Mouse (Mus musculus): ENCODE measurements around the gene Syngr4. TPM values are rescaled to one million over a fixed set of nuclear protein-coding genes. Genes with fewer than 3 reads are reported as not detected.
A peak's percentile ranks its signal among the peaks of the same experiment; 100 is the strongest.
"Not testable (repeated sequence)": the region's sequence is repeated elsewhere in the genome, so short reads cannot be mapped to it uniquely, and the experiment has no call there.

Syngr4 gene
- polyA plus RNA-seq (2015; fragmentation: Nextera tagmentation; extraction: Ambion mirVana): 0.93 and 1.1 TPM in 2 replicates

DNA sequence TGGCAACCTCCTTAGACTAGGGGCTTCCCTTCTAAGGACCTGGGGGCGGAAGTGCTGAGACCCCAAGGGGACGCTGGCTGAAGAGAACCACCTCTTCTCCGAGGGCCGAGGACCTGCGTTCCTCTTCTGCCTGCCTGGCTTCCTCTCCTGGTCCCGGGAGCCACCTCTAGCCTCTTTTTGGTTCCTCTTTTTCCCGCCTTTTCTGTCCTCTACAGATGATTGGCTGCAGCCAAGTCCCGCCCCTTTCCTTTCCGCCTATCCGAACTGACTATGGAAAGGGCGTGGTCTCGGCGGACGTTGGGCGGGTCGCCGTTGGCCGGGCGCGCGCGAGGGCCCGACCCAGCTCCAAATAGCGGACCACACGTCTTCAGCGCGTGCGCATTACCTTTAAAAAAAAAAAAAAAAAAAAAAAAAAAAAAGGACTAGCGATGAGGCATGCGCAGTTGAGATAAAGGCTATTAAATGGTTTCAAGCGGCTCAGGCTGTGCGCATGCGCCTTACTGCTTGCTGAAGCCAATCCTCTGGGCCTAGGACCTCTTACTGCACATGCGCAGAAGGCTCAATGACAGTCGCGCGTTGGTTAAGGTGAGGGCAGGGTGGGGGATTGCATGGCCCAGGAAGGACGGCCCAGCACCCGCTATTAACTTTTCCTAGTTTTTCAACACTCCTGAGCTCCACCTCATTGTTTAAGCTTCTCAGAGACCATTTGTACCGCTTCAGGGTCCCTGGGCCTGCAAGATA, at the start of gene Syngr4, which contains the start of gene Tmem143:
Gene Syngr4, minus strand, starts transcription at position 198 of the 741 bp plus-strand sequence.
Gene Tmem143, plus strand, starts transcription at position 425 of the 741 bp plus-strand sequence.
- peak within 1 kb of the TSS; percentile 90 for H3K27ac ChIP-seq
- H3K4me2 ChIP-seq: peak within 1 kb of the TSS; percentile 86
- ATAC-seq (replicated peaks; ENCODE audit: low FRiP score): peak; percentile 87
- H3K4me3 ChIP-seq (replicated peaks): peak within 1 kb of the TSS; percentile 54
- H3K27me3 ChIP-seq: no peaks in the 10 kb centered on the region
- peaks cover 19% of the 10 kb centered on the region for H3K4me1 ChIP-seq
- H3K9ac ChIP-seq: peak within 1 kb of the TSS; percentile 48
- WGBS: 1% methylated on average over 40 of the region's 40 CpGs
- H3K9me3 ChIP-seq (replicated peaks): no peaks in the 10 kb centered on the region
- H3K36me3 ChIP-seq: no peaks in the 10 kb centered on the region

DNA sequence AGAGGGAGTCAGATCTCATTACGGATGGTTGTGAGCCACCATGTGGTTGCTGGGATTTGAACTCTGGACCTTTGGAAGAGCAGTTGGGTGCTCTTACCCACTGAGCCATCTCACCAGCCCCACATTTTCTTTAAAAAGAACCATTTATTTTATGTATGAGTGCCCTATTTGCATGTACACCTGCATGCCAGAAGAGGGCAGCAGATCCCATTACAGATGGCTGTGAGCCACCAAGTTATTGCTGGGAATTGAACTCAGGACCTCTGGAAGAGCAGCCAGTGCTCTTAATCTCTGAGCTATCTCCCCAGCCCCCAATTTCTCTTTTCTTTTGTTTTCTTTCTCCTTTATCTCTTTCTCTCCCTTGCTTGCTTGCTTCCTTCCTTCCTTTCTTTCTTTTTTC, 46.8 kb upstream of the Syngr4 start:
- not testable (repeated sequence) for H3K4me1 ChIP-seq; H3K27me3 ChIP-seq; H3K9me3 ChIP-seq (replicated peaks); H3K27ac ChIP-seq; ATAC-seq (replicated peaks; ENCODE audit: low FRiP score); H3K4me3 ChIP-seq (replicated peaks); H3K36me3 ChIP-seq; H3K4me2 ChIP-seq; H3K9ac ChIP-seq
- WGBS: 73% methylated on average over 1 of the region's 1 CpGs

DNA sequence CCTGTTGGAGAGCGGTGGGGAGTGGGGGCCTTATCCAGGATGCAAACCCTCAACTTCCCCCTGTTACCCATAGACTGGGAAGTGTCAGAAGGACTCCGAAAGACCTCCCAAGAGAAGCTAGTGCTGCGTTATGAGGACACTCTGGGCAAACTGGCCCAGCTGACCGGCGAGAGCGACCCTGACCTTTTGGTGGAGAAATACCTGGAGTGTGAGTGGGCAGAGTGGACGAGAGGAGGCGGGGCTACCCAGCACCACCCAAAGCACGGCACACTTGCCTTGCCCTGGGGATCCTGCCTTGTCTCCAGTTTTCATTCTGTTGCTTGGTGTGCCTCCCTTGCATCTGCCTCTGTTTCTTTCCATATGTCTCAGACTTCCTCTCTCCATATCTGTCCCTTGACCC, 45.5 kb upstream of the Syngr4 start:
- Histone ChIP-seq H3K36me3 (no peaks in the 10 kb centered on the region), H3K4me3 (replicated peaks) (no peak overlapping the region), H3K9ac (no peak overlapping the region), H3K9me3 (replicated peaks) (no peaks in the 10 kb centered on the region), H3K27ac (no peak overlapping the region), H3K4me2 (no peak overlapping the region), H3K4me1 (no peaks in the 10 kb centered on the region), H3K27me3 (no peaks in the 10 kb centered on the region)
- 85% methylated on average over 9 of the region's 9 CpGs for WGBS
- ATAC-seq (replicated peaks; ENCODE audit: low FRiP score): no peak

DNA sequence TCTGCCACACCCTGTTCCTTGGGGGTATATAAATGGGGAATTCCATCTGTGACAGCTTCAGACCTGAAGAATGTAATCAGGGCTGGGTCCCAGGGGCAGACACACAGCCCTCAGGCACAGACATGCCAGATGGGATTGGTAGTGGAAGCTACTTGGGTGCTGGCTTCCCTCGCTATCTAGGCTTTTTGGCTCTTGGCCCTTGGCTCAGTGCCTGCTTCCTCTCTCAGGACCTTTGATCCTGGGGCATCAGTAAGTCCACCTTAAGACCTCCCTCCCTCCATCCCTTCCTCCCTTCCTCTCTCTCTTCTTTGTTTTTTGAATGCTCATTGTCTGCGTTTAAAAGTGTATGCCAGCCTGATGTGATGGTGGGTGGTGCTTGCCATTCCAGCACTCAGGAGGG, 43.3 kb upstream of the Syngr4 start:
- no peaks in the 10 kb centered on the region for H3K36me3 ChIP-seq
- H3K9me3 ChIP-seq (replicated peaks): no peaks in the 10 kb centered on the region
- H3K9ac ChIP-seq: no peak overlapping the region
- H3K4me3 ChIP-seq (replicated peaks): no peak overlapping the region
- 51% methylated on average over 2 of the region's 2 CpGs for WGBS
- no peaks in the 10 kb centered on the region for H3K4me1 ChIP-seq
- no peak overlapping the region for H3K4me2 ChIP-seq
- H3K27ac ChIP-seq: no peak overlapping the region
- no peak for ATAC-seq (replicated peaks; ENCODE audit: low FRiP score)
- no peaks in the 10 kb centered on the region for H3K27me3 ChIP-seq

DNA sequence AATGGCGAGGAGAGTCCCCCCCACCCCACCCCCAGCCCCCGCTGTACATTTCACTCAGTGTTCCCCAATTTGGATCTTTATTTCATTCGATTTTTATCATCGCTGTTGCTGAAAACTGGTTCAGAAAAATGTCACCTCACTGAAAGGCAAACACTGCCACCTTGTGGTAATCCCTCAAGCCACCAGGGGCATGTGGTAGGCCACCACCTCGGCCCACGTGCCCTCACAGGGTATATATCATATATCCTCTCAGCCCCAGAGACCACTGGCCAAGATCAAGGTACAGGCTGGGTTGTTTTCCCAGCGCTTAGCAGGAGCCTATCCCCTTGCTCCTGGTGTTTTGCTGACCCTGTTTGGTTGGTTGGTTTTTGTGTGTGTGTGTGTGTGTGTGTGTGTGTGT, 38.6 kb upstream of the Syngr4 start:
- H3K9me3 ChIP-seq (replicated peaks): peaks cover 5% of the 10 kb centered on the region; the same call in 1 of the 2 replicates
- H3K4me1 ChIP-seq: no peaks in the 10 kb centered on the region
- H3K36me3 ChIP-seq: peaks cover 9% of the 10 kb centered on the region; the same call in 1 of the 2 replicates
- no peaks in the 10 kb centered on the region for H3K27me3 ChIP-seq
- no peak overlapping the region for H3K9ac ChIP-seq
- no peak overlapping the region for H3K27ac ChIP-seq
- no peak overlapping the region for H3K4me2 ChIP-seq
- peak; percentile 82 for ATAC-seq (replicated peaks; ENCODE audit: low FRiP score)
- 22% methylated on average over 7 of the region's 7 CpGs for WGBS
- H3K4me3 ChIP-seq (replicated peaks): no peak overlapping the region

DNA sequence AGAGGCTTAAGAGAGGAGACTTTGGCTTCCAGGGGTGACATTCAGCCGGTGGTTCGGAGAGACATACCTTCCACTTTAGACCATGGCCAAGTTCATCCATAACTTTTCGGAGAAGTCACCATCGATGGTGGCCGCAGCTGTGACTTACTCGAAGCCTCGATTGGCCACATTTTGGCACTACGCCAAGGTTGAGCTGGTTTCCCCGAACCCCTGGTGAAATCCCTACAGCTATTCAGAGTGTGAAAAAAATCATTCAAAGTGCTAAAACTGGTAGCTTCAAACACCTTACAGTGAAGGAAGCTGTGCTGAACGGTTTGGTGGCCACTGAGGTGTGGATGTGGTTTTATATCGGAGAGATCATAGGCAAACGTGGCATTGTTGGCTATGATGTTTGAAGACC, 37.3 kb upstream of the Syngr4 start:
- not testable (repeated sequence) for H3K4me2 ChIP-seq; H3K9ac ChIP-seq; H3K9me3 ChIP-seq (replicated peaks); H3K27ac ChIP-seq; H3K4me1 ChIP-seq; H3K27me3 ChIP-seq; H3K36me3 ChIP-seq; H3K4me3 ChIP-seq (replicated peaks); ATAC-seq (replicated peaks; ENCODE audit: low FRiP score)
- whole genome bisulfite sequencing: 87% methylated on average over 12 of the region's 12 CpGs

DNA sequence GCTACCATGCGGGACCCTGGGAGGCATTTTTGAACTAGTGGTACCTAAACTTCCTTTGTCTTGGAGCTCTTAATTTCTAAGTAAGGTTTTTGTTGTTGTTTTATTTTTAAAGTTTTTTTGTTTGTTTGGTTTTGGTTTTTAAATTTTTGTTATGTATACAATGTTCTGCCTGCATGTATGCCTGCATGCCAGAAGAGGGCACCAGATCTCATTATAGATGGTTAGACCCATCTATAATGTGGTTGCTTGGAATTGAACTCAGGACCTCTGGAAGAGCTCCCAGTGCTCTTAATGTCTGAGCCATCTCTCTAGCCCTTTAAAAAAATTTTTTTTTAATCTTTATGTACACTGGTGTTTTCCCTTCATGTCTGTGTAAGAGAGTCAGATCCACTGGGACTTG, 33.2 kb upstream of the Syngr4 start:
- Histone ChIP-seq H3K27ac (no peak overlapping the region), H3K27me3 (no peaks in the 10 kb centered on the region), H3K9me3 (replicated peaks) (peaks cover 5% of the 10 kb centered on the region; the same call in 1 of the 2 replicates), H3K9ac (no peak overlapping the region), H3K4me2 (no peak overlapping the region), H3K4me1 (peaks cover 11% of the 10 kb centered on the region), H3K36me3 (peaks cover 9% of the 10 kb centered on the region; the same call in 1 of the 2 replicates), H3K4me3 (replicated peaks) (no peak overlapping the region)
- 92% methylated on average over 1 of the region's 1 CpGs for WGBS
- ATAC-seq (replicated peaks; ENCODE audit: low FRiP score): no peak

DNA sequence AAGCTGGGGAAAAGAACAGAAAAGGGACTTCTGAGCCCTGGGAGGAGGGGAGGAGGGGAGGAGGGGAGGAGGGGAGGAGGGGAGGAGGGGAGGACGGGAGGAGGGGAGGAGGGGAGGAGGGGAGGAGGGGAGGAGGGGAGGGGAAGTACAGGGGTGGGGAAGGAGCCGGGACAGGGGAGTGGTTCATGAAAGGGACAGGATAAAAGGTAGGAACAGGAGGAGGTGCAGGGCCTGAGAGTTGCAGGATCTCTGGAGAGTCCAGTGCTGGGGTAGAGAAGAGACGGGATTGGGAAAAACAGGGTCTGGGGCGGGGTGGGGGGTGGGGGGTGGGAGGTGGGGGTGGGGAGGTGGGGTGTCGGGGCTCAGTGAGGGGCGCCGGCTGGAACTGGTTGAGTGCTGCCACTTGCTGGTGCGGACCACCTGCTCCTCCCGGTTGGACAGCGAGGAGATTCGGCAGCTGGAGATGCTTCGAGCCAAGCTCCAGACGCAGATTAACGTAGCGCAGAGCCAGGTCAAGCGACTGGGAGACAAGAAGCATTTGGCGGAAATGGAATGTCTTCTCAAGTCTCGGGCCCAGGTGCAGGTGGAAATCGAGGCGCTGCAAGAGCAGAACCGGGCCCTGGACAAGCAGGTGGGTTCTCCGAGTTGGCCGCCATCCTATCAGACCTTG, 32.2 kb upstream of the Syngr4 start:
- Histone ChIP-seq H3K9ac (no peak overlapping the region), H3K9me3 (replicated peaks) (peaks cover 5% of the 10 kb centered on the region; the same call in 1 of the 2 replicates), H3K4me2 (peak overlapping the region; percentile 38), H3K4me1 (peaks cover 20% of the 10 kb centered on the region), H3K27me3 (no peaks in the 10 kb centered on the region), H3K36me3 (peaks cover 9% of the 10 kb centered on the region; the same call in 1 of the 2 replicates), H3K27ac (no peak overlapping the region), H3K4me3 (replicated peaks) (0 out of 2 replicates have a peak overlapping the region, but pooled peaks have one; percentile 9)
- no peak for ATAC-seq (replicated peaks; ENCODE audit: low FRiP score)
- WGBS: 11% methylated on average over 22 of the region's 23 CpGs

DNA sequence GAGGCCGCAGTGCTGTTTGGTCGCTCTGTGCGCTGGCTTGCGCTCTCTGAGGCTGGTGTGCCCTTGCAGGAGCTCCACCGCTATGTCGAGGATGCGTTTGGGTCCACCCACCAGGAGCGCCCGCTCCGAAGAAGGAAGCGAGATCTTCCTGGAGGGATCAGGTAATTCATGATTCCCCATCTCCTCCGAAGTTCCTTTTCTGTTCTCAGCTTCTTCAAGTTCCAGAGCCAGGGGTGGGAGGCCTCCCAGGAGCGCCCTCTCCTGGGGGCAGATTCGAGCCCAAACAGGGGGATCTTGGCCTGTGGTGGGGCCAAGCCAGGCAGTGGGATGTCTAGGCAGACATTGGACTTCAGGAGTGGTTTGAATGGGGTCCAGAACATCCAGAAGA, 27.9 kb upstream of the Syngr4 start:
- no peak; the same call in 1 of the 2 replicates for ATAC-seq (replicated peaks; ENCODE audit: low FRiP score)
- H3K9ac ChIP-seq: peak overlapping the region; percentile 40

DNA sequence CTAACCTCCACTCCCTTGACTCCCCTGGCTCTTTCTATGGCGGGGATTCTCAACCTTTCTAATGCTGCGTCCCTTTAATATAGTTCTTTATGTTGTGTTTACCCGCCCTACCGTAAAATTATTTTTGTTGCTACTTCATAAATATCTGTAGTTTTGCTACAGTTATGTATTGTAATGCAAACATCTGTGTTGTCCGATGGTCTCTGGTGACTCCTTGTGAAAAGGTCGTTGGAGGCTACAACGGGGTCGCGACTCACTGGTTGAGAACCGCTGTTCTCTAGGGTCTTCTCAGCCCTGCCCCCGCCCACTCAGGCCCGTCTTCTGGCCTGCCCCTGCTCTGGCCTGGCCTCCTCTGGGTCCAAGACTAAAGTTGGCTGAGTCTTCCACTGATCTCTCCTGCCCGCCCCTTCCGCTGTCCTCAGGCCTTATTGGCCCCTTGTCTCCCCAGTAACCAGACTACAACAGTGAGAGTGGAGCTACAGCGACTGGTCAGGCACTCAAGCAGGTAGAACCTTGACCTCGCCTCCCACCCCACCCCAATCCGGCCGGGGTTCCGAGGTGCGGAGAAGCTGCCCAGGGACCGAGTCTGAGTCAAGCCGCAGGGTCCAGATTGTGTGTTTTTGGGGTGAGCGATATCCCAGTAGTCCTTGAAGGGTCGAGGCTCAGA, 27.4 kb upstream of the Syngr4 start, which contains the start of gene Ccdc114:
Gene Ccdc114, plus strand, starts transcription at position 311 of the 667 bp plus-strand sequence.
- H3K4me3 ChIP-seq (replicated peaks): peak within 1 kb of the TSS; percentile 50
- peak; percentile 85 for ATAC-seq (replicated peaks; ENCODE audit: low FRiP score)
- WGBS: 3% methylated on average over 24 of the region's 24 CpGs

More for the DNA sequence above, 27.9 kb upstream of the Syngr4 start:
- WGBS: 10% methylated on average over 14 of the region's 14 CpGs
- no peaks in the 10 kb centered on the region for H3K9me3 ChIP-seq (replicated peaks)
- H3K4me2 ChIP-seq: peak overlapping the region; percentile 73
- peak overlapping the region; percentile 50 for H3K4me3 ChIP-seq (replicated peaks)
- peak overlapping the region; percentile 98 for H3K27ac ChIP-seq
- peaks cover 58% of the 10 kb centered on the region for H3K4me1 ChIP-seq
- no peaks in the 10 kb centered on the region for H3K27me3 ChIP-seq
- H3K36me3 ChIP-seq: no peaks in the 10 kb centered on the region

DNA sequence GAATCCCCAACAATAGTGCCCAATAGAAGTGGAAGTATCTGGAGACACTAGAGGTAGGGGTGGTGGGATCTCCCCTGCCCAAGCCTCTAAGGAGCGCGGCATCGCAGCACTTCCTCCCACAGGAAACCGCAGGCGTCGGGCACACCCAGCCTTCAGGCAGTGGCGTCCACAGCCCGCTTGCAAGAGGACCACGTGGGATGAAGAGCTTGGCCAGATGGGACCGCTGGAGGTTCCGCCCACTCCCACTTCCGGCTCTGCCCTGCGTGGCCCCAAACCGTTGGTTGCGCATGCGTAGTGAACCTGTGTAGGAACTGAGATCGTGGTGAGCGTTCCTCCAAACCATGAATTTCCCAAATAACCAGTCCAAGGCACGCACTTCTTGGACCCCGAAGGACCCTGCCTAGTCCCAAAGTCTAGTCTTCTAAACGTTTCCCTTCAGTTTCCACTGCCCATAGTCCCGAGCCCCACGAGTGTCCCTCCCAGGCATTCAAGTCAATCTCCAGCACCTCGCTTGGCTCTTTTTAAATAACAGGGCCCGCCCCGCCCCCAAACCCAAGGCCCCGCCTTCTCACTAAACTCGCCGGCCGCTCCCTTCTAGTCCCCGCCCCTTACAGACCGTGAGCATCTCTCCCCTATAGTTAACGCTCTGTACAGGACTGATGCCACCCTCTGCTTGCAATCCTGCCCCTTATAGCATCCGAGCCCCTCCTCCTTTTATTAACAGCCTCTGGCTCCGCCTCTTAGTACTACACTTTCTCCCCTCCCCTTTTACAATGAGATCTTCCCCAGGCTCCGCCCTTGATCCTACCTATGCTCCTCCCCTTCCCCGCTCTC, 26.6 kb upstream of the Syngr4 start:
- Histone ChIP-seq H3K4me3 (replicated peaks) (peak overlapping the region; percentile 50), H3K27ac (peak overlapping the region; percentile 98), H3K36me3 (no peaks in the 10 kb centered on the region), H3K27me3 (no peaks in the 10 kb centered on the region), H3K9me3 (replicated peaks) (no peaks in the 10 kb centered on the region), H3K4me2 (peak overlapping the region; percentile 73), H3K9ac (peak overlapping the region; percentile 26), H3K4me1 (peaks cover 59% of the 10 kb centered on the region)
- under 1% methylated on average over 37 of the region's 37 CpGs for WGBS
- peak; percentile 93 for ATAC-seq (replicated peaks; ENCODE audit: low FRiP score)

More for the DNA sequence above, 27.4 kb upstream of the Syngr4 start, which contains the start of gene Ccdc114:
- Histone ChIP-seq H3K4me2 (peak within 1 kb of the TSS; percentile 73), H3K9ac (peak within 1 kb of the TSS; percentile 40), H3K36me3 (no peaks in the 10 kb centered on the region), H3K27me3 (no peaks in the 10 kb centered on the region), H3K9me3 (replicated peaks) (no peaks in the 10 kb centered on the region), H3K4me1 (peaks cover 58% of the 10 kb centered on the region), H3K27ac (peak within 1 kb of the TSS; percentile 98)
